Mouse (Mus musculus) erythroblast, embryonic 14.5 days (primary cell): ENCODE data around the gene A330070K13Rik.

Source experiments
- GATA1 ChIP-seq: IDR thresholded peaks from 2 replicates; pipeline ENCODE4 v1.6.1; 2012; ENCODE audit warnings: low read length, inconsistent platforms, mixed read lengths
- TAL1 ChIP-seq: IDR thresholded peaks from 3 replicates; pipeline ENCODE4 v1.6.1; 2012; ENCODE audit warnings: low read length, inconsistent platforms, mixed read lengths

DNA sequence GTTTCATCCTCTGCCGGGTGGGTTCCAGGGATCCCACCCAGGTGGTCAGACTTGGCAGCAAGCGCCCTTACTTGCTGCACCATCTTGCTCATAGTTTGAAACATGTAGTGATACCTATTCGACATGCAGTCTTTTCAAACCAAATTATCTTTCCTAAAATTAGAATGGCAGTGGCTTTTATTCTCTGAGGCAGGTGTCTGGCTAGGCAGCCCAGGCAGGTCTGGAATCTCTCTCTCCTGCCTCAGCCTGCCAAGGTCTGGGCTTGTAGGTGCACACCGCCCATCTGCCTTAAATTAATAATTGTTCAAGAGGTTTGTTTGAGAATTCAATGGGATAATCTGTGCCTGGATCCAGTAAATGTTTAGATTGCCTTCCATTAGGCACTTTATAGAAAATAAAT is 53.6 kb downstream of the A330070K13Rik start:
- TF ChIP-seq TAL1 (no peak), GATA1 (no peak)
